Mouse (Mus musculus): ENCODE measurements at regions not wholly inside any gene's neighbourhood (a gene's known extent, or its start where the extent isn't known, plus 50 kb on each side); places are given as distances from the start of the nearest gene placed in this dataset.

DNA sequence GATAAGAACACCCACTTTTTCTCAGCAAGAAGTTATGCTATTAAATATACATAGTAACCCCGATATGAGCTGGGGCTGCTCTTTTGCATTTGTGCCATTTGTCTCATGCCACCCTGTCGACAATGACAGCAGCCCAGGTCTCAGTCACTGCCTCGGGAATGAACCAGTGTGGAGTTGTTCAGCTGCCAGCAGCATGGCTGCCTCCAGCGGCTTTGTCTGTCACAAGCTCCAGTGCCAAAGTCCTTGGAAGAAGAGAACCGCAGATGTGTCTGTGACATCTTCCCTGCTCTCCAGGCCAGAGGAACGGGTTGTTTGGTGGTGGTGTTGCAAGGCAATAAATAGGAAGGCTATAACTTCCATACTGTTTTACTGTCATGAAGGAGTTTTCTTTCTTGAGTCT, 130.7 kb downstream of the Cep170 start:
- in situ Hi-C loops (cut with MseI, MboI) = loop anchor here in 1 of 2 experiments (25.0 kb wide), 1 partner anchor 471 kb away; no protein-coding TSS in a partner anchor

DNA sequence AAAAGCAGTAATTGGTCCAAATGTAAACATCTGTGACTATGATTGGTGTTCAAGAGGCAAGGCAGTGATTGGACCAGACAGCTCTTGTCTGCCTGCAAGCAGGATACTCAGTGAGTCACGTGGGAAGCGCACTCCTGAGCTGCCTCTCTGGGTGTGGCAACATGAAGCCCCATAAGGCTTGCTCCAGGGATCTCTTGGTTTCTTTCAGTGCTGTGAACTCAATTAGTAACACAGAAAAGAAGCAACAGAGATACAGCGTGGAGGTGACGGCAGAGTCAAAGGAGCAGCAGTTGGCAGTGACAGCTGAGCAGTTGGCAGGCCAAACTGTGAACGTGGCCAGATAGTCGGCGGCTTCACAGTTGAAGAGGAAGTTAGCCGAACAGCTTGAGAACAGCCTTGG, 131.9 kb downstream of the Cep170 start:
- in situ Hi-C loops (cut with MseI, MboI) = loop anchor here in 1 of 2 experiments (25.0 kb wide), 1 partner anchor 470 kb away; no protein-coding TSS in a partner anchor

DNA sequence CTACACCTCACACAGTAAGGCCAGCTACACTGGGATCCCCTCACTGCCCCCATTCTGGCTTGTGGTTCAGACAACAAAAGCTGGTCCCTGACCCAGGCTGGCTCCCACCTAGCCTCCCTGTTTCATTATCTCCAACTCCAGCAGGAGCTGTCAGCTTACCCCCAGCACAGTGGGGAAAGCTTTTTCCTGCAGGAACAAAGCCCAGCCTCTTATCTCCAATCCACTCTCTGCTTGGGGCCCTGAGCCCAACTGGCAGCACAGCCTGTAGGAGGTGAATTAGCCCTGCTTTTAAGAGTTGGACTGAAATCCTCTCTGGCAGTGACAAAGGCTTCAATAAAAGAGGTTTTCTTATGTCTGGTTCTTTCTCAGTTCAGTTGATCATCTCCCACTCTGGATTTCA, 138.7 kb downstream of the Cep170 start:
- in situ Hi-C loops (cut with MseI, MboI) = loop anchor here in 1 of 2 experiments (25.0 kb wide), 1 partner anchor 463 kb away; no protein-coding TSS in a partner anchor

DNA sequence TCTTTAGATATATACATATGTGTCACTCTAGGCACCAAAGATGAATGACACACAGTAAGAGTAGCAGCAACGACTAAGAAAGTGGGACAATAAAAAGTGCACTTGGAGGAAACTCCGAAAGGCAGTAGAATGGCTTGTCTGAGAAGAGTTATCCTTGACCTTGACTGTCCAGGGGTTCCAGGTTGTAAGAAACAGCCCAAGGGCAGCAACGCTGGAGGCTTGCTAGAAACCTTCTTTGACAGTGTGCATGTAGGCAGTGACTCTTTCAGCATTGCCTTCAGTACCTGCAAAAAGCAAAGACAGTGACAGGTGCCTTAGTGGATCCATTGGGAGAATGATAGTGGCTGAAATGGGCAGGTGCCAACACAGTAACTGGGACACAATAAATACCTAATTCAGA, 142.8 kb downstream of the Cep170 start:
- in situ Hi-C loops (cut with MseI, MboI) = no loop called here

DNA sequence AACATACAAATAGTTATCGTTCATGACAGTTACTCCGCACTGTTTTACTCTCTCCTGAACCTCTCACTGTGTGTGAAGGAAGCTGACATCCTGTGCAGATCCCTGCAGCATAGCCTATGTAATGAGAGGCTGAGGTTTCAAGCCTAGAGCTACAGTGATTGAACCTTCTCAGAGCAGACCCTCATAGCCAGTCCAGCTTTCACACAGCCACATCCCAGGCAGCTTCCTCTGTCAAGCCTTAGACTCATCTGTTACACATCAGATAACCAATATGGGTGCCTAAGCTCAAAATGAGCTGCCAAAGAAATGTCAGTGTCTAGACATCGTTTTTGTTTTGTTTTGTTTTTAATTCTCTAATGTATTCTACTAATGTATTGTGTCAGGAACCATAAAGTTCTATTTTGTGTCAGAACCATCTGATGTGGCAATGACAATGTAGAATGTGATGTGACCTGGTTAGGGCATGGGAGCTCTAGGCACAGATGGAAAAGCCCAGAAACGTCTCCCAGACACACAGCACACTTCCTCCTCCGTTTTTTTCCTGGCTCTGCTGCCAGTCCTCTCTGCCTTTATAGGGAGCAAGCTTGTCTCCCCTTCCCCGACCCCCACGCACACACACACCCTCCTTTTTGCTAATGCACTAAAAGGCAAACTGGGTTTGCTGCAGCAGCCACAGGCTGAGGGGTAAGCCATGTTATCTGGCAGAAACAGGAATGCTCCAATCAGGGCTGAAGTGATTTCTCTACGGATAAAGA, 146.1 kb downstream of the Cep170 start:
- in situ Hi-C loops (cut with MseI, MboI) = no loop called here

DNA sequence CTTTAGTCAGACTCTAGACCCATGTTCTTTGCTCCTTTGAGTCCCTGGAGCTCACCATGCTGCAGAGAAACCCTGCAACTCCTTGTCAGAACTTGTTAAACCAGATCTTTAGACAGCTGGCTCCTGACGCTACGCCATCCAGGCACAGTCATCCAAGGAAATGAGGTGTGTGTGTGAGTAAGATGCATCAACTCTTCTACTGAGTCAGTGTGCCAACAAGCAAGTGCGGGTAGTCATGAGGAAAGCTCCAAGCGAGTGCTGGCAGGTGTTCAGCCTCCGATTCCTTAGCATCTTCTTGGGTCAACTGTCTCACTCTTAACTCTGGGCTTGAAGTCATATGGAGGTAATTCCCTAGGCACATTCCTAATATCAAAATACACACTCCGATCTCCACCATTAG, 153.6 kb downstream of the Cep170 start:
- in situ Hi-C loops (cut with MseI, MboI) = no loop called here

DNA sequence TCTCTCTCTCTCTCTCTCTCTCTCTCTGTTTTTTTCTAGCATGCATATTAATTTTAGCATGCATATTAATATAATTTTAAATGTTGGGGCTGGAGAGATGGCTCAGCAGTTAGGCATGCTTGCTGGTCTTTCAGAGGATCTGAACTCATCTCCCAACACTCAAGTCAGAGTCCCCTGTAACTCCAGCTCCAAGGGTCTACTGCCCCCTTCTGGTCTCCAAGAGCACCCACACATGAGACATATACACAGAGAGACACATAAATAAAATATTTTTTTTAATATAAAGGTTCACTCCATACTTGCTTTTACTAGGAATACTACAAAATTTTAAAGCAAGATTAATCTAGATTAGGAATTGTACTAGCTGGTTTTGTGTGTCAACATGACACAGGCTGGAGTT, 155.2 kb downstream of the Cep170 start:
- in situ Hi-C loops (cut with MseI, MboI) = loop anchor here in 1 of 2 experiments (10.0 kb wide), 1 partner anchor 434 kb away; no protein-coding TSS in a partner anchor

DNA sequence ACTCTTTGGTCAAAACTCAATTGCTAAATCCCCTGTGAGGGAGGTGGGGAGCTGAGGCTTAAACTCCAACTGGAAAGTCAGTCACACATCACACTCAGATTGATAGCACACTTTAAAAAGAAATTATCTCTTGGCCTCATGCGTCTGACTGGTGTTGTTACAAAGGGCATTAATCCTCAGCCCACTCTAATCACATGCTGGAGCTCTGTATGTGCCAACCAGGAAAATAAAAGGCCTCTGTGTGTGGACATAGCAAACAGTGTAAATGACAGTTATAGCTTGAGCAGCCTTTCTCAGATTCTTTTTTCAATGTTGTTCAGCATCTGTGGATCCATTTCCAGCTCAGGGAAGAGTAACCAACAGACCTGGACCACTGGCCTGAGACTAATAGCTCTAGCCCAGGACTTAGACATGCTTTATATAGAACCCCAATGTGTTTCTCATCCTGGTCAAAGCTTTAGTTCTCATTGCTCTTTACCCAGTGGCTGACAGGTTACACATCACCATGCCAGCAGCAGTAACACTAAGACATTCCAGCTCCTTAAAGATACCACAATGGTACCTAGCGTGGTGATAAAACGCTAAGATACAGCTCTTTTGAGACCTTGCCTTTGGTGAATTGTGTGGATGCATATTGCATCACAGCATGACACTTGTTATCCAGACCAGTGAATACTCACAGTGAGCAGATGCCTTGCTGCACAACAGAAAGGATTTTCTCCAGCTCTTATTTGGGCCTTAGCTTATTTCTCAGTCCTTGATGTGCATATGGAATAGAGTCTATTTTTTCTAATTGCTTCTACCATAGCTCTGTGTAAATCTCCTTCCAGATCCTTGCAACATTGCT, 158.2 kb downstream of the Cep170 start:
- in situ Hi-C loops (cut with MseI, MboI) = loop anchor here in 1 of 2 experiments (10.0 kb wide), 1 partner anchor 431 kb away; no protein-coding TSS in a partner anchor

DNA sequence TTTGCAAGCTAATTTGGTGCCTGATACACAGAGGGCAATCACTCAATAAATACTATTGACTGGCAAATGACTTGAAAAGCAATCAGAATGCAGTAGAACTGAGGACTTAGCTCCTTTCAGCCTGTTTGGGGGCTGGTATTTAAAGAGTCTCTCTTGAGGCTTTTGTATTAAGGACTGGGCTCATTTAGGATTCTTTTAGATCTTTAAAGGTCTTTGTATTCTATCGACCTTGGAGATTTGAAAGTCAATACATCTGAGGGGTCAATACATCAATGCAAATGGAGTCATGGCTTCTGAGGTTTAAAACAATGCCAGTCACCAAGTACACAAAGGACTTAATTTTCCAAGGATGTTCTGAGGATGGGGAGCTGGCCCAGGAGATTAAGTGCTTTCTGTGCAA, 169.6 kb downstream of the Cep170 start:
- in situ Hi-C loops (cut with MseI, MboI) = no loop called here

DNA sequence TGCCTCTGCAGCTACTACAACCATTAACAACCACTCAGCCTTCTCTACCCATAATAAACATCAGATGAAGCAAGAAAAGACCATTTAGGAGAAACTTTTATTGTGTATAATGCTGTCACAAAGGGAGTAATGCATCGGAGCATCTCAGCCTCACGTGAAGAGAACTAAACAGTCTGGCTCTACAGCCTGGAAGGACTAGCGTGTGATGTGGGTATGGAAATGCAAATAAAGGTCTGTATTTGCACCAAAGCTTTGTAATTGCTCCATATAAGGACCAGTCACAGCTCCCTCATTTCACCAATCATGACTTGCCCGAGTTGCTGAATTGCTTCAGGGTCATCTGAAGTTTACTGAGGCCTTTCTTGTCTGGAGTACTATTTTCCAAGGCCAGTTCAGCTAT, 190.7 kb downstream of the Cep170 start:
- in situ Hi-C loops (cut with MseI, MboI) = no loop called here

DNA sequence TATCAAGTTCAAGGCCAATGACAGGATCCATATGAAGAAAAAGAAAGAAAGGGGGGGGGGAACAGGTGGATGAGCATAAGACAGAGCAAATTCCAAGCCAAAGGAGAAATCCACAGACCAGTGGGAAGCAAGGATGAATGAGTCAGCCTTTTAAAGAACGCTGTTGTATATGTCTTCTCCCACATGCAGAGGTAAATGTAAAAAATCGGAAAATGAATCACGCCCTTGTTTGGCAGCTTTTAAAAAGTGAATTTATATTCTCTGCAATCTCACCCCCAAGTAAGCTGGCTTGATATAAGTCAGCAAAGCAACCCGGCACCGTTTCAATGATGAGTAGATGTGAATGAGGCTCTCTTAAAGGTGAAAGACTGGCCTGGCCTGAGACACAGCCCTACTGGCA, 191.7 kb downstream of the Cep170 start:
- in situ Hi-C loops (cut with MseI, MboI) = no loop called here

DNA sequence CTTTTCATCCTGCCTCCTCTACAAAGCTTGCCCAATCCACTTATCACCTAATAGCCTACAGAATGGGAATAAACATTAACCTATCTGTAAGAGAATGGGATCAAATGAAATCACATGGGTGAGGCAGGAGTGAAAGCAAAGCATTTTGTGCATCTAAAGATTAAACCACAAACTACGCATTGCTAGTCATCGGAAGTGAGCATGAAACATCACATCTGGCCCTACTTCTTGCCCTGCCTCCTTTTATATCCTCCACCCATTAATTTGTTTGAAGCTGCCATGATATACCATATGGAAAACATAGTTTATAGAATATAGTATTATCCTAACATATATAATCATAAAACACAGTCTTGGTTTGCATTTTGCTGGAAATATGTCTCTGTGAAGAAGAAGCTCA, 192.6 kb downstream of the Cep170 start:
- in situ Hi-C loops (cut with MseI, MboI) = no loop called here

DNA sequence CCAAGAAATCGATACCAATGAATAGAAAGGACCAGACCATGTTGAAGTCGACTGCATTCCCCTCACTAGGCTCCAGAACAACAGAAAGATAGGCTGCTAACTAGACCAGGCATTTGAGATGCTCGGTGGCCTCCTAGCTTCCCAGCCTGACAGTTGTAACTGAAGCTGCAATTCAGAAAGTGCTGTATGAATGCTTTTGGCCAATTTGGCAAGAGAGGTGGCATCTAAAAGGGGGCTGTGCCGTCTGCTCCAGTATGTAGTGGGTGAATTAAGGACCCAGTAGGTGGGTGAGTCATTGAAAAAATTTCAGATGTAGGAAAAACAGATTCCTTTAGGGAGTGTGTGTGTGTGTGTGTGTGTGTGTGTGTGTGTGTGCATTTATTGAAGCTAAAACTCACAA, 195.0 kb downstream of the Cep170 start:
- in situ Hi-C loops (cut with MseI, MboI) = no loop called here

DNA sequence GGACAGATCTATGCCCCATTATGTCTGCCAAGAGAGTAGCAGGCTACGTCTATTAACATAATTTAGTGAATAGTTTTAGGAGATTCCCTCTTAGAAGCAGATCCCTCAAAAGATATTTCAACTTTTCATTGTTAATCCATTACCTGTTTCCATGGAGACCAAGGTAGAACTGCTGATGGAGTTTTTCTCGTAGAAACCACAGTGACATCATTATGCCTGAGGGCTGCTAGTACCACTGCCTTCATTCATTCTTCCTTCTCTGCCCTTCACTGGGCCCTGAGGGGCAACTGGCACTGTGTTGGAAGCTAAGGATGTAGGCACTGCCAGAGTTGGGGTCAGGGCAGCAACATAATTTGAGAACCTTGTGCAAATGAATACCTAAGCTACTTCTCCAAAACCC, 198.2 kb downstream of the Cep170 start:
- in situ Hi-C loops (cut with MseI, MboI) = no loop called here

DNA sequence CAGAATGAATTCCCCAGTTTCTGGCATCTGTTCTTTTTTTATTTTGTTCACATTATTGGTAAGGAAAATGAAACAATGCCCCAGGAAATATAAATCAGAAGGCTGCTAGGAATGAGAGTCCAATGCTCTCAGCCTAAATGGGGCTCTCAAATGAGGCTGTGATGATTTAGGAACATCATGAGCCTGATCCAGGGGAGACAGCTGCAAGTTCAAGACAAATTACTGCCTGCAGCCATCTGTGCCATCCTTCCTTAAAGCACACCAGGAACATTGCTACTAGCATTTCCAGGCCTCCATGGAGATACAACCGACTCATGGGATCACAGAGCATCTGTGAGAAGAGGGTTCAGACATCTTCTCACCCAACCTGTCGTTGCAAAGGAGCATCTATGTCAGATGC, 219.6 kb downstream of the Cep170 start:
- in situ Hi-C loops (cut with MseI, MboI) = no loop called here

DNA sequence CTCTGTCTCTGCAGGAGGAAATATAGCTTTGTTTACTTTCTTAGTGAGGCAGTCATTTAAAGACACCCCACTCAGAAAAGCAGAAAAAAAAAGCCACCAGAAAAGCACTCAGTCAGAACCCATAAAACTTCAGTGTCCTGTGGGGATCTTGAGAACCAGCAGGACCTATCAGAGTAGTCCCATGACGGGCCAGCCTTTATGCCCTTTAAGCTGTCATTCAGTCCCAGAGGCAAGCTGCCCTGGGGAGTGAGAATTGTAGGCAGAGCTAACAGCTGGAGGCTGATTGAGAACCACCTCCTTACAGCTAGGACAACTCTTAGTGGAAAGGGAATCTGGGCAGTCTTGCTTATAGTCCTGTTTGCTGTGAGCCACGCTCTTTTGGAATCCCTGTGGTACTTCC, 225.7 kb downstream of the Cep170 start:
- in situ Hi-C loops (cut with MseI, MboI) = no loop called here

DNA sequence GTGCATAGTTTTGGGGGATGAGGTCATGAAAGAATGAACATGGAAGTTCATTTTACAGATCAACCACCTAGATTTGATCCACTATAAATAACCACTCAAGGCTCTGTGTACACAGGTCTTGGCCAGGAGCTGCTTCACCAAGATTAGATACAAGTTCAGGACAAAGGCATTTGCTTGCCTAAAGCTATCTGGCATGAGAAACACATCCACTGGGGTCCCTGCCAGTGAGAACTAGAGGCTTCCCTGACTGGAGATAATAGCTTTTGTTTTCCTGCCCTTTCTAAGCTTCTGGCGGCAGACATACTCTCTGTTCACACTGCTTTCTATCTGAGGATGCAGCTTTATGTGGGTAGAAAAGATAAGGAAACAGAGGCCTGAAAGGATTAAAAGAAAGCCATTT, 240.2 kb downstream of the Cep170 start:
- in situ Hi-C loops (cut with MseI, MboI) = no loop called here

DNA sequence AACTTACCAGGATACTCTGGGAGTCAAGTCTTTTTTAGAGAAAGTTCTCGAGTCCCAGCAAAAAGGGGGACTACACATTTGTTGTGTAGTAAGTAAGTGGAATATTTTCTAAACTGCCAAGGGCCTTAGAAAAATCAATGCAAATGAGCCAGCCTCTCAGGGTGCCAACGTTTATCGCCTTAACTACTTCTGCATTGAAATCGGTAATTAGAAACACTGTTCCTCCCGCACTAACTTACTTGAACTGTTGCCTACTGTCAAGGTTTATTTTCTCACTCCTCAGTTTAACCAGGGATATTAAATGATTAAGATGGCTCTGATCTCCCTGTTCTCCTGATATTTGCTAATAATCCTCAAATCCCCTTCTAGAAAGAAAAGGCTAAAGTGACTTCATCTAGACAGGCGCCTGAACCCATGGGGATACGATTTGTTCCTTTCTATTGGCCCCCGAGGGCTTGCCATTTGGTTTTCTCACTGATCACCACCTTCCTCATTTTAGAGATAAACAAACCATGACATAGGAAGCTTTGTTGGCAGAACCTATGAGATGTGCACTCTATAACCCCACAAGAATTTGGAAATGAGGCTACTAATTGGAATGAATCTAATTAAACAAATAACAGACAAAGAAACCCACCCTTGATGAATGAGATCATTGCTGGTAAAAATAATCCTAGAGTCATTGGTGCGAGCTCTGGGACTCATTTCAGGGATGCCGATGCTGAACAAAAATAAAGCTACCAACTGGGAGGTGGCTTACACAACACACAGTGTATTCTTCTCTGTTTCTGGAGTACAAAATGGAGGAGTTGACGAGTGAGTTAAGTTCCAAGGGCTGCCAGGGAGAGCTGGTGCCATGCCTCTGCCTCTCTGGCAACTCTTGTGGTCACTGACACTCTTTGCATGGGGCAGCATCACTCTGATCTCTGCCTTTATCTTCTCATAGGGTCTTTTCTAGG, 255.1 kb downstream of the Cep170 start:
- in situ Hi-C loops (cut with MseI, MboI) = no loop called here

DNA sequence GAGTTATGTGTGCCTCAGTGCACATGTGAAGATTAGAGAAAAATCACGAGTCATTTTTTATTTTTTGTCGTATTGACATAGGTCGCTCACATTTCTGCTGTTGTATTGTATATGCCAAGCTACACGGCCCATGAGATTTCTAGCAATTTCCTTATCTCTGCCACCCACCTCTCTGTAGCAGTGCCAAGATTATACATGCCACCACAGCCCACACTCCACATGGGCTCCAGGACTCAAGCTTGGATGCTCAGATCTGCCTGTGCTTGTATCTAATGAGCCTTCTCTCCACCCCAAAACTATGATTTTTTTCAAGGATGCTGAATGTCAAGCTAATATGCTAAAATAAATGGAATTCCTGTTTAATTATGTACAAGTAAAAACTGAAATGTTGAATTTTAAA, 259.3 kb upstream of the Pld5 start:
- in situ Hi-C loops (cut with MseI, MboI) = no loop called here

DNA sequence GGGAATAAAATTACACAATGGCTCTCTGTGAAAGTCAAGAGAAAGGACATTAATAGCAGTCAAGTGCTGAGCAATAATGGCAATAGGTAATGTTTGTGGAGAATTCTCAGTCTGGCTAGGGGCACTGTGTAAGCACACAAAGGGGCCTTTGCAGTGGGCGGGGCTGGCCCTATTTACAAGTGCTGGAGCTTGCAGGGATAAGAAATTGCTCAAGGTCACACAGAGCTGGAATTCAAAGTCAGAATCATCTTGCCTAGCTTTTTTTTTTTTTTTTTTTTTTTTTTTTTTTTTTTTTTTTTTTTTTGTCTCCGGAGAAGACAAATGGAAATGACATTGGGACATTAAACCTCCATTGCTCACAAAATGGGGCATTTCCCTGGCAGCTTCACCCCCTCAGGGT, 253.9 kb upstream of the Pld5 start:
- in situ Hi-C loops (cut with MseI, MboI) = no loop called here

DNA sequence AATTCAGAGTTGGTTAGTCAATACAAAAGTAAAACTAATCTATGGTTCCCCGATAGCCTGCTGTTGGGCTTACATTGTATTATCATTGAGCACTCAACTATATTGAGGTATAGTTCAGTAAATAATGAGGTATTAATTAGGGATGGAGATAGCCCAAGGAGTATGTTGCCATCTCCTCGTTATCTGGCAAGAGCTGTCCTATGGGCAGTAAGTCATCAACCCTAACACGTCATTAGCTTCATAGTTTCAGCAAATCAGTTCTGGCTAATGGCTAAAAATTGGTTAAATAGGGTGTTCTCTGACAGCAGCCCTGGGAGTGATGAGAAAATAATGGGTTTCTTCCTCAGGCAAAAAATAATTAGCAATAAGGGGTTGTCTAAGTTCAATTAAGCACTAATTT, 236.4 kb upstream of the Pld5 start:
- in situ Hi-C loops (cut with MseI, MboI) = no loop called here

DNA sequence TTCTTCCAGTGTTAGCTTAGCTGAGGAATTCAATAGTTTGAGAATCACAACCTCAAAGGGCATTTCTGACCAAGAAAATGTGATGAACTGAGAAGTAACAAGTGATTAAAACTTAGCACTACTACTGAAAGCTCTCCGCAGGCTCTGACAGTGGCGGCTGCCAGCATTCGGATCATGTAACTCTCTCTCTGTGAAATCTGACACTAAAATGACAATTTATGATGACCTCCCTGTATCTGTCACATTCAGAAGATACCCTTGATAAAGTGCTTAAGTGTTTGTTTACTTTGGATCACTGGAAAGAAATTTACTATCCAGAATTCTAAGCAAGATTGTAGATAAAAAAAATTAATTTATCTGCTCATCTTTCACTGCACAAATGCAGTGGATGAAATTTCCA, 230.3 kb upstream of the Pld5 start:
- in situ Hi-C loops (cut with MseI, MboI) = no loop called here

Measured in mouse trophoblast stem cell (cell line).